Mouse (Mus musculus): ENCODE data around the gene Gtf3c6. TPM values are rescaled to one million over a fixed set of nuclear protein-coding genes. Genes with fewer than 3 reads are reported as not detected.

Gene Gtf3c6
- total RNA-seq (2021): 10 to 100 TPM; 31.0 to 33.7 TPM

- DNase-seq: peak; percentile 97
Measured at GRCm38 (mm10) chr10:40257414-40258255, at the start of gene Gtf3c6. TSS of gene Gtf3c6 (minus strand) at chr10:40258108.

- DNase-seq: no peak
Measured at GRCm38 (mm10) chr10:40305989-40306388, 48.1 kb upstream of the Gtf3c6 start.

DNA sequence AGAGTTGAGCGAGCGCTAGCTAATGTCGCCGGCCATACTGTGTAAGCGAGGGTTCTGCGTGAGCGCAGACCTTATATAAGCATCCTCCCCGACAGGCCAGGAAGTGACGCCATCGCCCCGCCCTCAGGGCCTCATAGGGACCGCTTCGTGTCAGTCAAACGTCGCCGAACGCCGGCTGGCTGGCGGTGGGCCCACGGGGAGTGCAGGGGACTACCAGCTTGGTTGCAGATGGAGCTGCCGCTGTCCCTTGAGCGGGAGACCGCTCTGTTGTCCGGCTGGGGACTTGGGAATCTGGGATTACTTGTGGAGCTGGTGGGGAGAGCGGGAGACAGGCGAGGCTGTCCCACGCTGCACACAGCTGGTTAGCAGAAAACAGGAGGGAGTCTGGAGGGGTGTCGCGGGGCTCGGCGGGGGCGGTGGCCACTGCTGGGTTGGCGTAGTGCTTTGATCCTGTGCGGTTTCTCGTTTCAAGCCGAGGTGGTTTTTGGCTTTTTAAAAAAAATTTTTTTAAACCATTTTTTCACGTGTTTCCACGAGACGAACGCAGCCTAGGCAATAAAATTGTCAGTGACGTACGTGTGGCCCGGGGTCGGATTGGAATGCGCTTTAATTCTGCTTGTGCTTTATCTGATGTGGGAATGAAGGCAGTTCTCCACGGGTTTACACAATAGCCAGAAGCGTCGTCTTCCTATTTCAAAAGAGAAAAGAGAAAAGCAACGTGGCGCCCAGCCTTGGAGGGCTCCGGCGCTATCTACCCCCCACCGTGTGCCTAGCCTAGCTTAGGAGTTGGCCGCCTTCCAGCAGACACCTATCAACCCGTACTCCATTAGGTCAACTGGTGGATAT is 44.5 kb upstream of the Gtf3c6 start, which contains the start of gene Amd1:
TSS of gene Amd1 (minus strand) at position 47 of the 846 bp plus-strand sequence.
- DNase-seq: peak; percentile 100

DNA sequence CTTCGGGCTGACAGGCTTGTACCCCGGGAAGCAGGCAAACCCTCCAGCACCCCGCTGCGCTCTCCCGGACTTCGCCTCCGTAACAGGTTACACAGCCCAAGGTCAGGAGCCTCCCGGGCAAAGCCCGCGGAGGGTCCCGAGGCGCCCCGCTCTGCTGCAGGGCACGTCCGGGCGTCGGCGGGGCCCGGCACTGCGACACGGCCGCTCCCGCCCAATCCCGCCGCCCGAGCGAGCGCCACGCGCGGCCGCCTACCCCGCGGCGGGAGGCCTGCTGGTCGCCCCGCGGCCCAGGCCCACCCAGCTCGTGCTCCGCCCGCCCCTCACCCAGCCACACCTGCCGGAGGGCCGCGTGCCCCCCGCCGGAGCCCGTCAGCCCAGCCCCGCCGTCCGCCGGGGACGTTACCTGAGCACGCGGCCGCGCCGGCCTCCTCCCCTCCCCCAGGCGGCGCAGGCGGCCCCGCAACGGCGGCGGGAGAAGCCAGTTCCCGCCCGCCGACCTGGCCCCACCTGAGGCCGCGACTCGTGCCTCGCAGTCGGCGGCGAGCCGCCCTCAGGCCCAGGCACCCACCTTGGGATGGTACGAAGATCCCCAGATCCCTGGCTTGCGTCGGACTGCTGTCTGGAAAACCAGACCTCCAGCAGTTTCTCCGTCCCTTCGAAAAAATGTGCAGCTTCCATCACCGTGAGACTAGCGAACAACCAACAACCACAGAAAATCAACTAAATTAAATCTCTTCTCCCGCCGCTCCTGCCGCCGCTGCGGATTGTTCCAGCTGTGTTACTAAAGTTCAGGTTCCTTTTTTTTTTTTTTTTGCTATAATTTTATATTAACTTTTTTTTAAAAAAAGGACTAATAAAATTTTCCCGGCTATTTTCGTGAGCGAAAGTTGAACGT is 43.5 kb upstream of the Gtf3c6 start:
- peak; percentile 42 for DNase-seq

DNA sequence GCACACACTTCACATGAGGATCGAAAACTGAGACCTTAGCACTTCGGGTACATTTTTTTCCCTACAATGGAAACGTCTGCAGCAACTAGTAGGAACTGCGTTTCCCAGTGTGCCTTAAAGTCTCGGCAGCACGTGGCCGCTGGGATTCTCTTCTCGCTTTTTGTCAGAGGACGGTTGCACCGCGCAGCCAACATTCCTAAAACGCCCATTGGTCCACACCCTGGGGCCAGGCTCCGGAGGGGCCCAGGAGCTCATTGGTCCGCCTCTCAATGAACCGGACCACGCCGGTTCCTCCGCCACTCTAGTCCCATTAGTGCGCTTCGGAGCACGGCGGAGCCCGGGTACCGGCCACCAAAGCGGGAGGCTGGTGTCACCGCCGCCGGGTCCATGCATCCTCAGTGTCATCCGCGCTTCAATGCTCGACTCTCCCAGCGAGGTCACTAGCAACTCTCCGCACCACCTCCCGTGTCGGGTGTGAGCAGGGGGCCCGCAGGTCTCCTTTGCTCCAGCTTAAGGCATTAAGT is 42.8 kb upstream of the Gtf3c6 start:
- DNase-seq: peak; percentile 89

DNA sequence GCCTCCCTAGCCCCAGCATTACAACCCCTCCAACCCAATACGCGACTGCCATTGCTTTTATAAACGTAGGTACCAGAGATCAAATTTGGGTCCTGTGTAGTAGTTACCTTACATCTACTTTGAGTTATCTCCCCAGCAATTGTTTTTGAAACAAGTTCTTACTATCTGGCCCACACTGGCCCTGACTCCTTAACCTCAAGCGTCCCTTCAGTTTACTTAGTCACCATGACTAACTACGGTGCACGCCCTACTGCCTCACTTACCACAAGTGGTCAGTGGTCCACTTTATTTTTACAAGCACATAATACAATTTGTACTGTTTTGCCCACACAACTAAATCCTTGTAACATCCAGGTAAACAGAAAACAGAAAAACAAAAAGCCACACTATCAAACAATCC is 34.7 kb upstream of the Gtf3c6 start:
- no peak for DNase-seq

- no peak for DNase-seq
Measured at GRCm38 (mm10) chr10:40286767-40287166, 28.9 kb upstream of the Gtf3c6 start.

DNA sequence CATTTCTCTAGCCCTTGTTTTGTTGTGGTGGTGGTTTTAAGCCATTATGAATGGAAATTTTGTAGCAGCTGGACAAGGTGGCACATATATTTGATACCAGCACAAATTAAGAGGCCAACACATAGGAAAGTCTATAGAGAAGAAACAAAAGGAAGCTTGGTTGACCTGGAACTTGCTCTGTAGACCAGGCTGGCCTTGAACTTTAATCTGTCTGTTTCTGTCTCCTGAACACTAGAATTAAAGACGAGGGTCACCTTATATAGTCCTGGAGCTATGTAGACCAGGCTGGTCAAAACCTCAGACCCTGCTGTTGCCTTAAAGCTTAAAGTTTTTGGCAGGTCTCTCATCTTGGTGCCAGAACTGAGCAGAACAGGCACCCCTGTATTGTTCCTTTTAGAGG is 27.7 kb upstream of the Gtf3c6 start:
- no peak for DNase-seq

- no peak for DNase-seq
Measured at GRCm38 (mm10) chr10:40284997-40285396, 27.1 kb upstream of the Gtf3c6 start.

GRCm38 (mm10) chr10:40284179-40284831 is 26.4 kb upstream of the Gtf3c6 start:
- DNase-seq: no peak

GRCm38 (mm10) chr10:40283636-40284035 is 25.7 kb upstream of the Gtf3c6 start:
- no peak for DNase-seq

DNA sequence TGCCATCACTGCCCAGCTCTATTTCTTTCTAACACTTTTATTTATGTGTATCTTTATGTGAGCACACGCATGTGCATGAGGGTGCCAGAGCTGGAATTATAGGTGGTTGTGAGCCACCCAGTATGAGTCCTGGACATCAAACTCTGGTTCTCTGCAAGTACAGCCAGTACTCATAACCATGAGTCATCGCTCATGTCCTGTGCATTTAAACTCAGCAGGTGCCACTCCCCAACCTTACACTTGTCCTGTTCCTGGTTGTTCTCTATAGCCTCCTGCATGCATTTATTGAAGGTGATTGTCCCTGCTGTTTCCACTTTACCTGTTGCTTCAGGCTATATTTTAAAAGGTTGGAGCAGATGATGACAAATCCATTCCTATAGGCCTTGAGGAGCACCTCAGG is 23.7 kb upstream of the Gtf3c6 start:
- no peak for DNase-seq

DNA sequence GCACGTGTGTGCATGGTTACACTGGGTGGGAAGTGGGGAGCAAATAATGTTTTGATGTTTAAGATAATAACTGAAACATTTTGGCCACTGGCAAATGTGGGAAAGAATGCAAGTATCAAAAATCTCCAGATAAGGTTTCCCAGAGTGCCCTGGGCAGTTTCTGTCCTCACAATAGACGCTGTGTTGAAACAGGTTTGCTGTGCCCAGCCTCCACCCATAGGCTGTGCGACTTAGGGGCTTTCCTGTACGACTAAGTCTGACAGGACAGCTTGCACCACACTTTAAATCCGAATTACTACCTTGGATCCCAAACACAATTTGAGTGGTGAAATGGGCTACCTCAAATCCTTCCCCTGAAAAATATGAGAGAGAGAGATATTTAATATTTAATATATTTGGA is 20.4 kb upstream of the Gtf3c6 start:
- DNase-seq: no peak

- no peak for DNase-seq
Measured at GRCm38 (mm10) chr10:40275991-40276390, 18.1 kb upstream of the Gtf3c6 start.

DNA sequence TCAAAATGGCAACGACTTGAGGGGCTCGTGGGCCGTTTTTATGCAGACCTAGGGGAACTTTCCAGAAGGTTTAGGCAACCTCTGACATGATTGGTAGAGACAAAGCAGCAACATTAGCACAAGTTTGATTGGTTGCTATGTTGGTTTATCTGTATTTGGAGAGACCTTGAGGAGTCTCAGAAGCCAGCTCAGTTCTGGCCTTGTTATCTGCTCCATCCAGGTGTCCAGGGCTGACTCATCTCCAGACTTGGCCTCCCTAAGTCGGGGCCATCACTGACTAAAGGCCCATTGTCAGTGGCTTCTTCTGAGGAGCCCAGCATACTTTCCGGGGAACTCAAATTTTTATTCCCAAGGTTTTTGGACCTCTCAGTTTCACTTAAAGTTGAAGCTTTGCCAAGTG is 16.0 kb upstream of the Gtf3c6 start:
- DNase-seq: no peak

GRCm38 (mm10) chr10:40271216-40271615 is 13.3 kb upstream of the Gtf3c6 start:
- DNase-seq: no peak

- DNase-seq: no peak
Measured at GRCm38 (mm10) chr10:40264920-40265319, 7.0 kb upstream of the Gtf3c6 start.

DNA sequence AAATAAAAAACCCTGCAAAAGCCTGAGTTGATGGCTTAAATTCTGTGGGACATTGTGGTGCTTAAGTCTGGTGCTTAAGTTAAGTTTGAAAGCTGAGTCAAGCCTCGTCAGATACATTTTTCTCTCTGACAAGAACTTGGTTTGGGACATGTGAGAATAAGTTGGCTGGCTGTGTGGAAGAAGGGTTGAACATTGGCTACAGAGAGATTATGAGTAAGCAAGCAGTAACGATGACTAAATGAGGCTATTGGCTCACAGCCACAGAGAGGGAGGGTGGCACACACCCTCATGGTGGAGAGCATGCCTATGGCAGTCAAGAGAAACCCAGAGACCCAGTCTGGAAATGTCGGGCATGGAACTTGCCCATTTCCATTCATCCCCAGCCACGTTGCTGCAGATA is 5.8 kb upstream of the Gtf3c6 start:
- DNase-seq: peak; percentile 15

DNA sequence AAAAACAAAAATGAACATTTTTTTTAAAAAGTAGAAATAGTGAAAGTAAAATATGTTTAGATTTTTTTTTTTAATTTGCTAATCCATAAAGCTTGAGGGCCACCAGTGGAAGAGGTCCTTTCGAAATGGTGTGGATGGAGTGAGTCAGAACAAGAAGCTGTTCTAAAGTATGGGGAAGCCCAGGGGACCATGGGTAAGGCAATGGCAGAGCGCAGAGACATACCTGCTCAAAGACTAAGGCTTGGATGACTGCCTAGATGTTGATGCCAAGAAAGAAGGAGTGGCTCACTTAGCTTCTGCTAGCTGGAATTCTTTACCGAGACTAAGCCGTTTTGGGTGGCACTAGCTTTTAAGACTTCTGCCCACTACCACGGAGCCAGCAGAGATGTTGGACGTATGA is 4.3 kb upstream of the Gtf3c6 start:
- DNase-seq: no peak

DNA sequence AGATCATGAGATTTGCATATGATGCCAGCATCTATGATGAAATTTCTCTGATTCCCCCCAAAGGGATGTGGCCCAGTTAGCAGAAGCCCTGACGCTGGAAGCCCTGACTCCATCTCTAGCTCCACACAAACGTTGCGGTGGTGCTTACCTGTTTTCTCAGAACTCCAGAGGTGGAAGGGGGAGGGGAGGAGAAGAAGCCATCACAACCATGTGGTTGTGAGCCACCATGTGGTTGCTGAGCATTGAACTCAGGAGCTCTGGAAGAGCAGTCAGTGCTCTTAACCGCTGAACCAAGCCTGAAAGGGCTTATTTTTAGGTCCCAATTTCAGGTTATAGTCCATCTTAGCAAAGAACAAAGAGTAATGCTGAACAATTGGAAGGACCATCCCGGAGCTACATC is 2.4 kb upstream of the Gtf3c6 start:
- no peak for DNase-seq

- DNase-seq: no peak
Measured at GRCm38 (mm10) chr10:40259542-40259941, 1.6 kb upstream of the Gtf3c6 start.

DNA sequence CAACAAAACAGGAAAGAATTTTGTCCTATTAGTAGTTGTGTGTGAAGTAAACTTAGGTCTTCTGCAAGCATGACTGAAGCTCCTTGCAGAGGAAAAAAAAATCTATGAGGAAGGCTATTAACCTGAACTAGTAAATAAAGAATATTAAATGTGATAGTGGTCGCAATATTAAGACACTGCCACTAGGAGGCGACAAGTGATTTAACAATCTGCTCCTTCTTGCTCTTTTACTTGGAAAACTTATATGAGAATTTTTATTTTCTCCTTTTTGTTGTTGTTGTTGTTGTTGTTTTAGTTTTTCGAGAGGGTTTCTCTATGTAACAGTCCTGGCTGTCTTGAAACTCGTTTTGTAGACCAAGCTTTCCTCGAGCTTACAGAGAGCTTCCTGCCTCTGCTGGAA is 1.1 kb upstream of the Gtf3c6 start:
- peak; percentile 55 for DNase-seq

Data from heart, postnatal 4 days (tissue).